Mouse (Mus musculus) MEL (cell line): ENCODE data around the gene Gm10521. TPM values are rescaled to one million over a fixed set of nuclear protein-coding genes. Genes with fewer than 3 reads are reported as not detected.

Experiments
- DNase-seq: peaks from one replicate; pipeline ENCODE4 v3.0.0; 2011; ENCODE audit warnings: low read depth, low spot score
- H3K27ac ChIP-seq: 2 replicates; pipeline ENCODE4 v1.5.1; 2012; ENCODE audit warnings: low read depth, mild to moderate bottlenecking, control low read depth, low read length, moderate library complexity; ENCODE audit not compliant: control insufficient read depth
- H3K27me3 ChIP-seq, 2 experiments: fragments of 150-350 bp in 1 of 2; sonication (generic) in 1 of 2; 2 replicates each; pipeline ENCODE4 v1.6.1; 2012; ENCODE audit warnings: low read length in 2 of 2, mild to moderate bottlenecking in 2 of 2, improper control_type of control experiment in 1 of 2, moderate library complexity in 1 of 2; ENCODE audit not compliant: insufficient read depth in 2 of 2, control insufficient read depth in 1 of 2
- H3K36me3 ChIP-seq, 2 experiments: 2 replicates each; pipeline ENCODE4 v1.6.1; 2012 to 2014; ENCODE audit warnings: low read length in 2 of 2, improper control_type of control experiment in 1 of 2, inconsistent platforms in 1 of 2, mild to moderate bottlenecking in 1 of 2; ENCODE audit not compliant: insufficient read depth in 2 of 2, control insufficient read depth in 1 of 2
- H3K4me1 ChIP-seq, 2 experiments: fragments of 150-350 bp in 1 of 2; sonication (generic) in 1 of 2; 2 replicates each; pipeline ENCODE4 v1.6.1; 2012; ENCODE audit warnings: low read length in 2 of 2, improper control_type of control experiment in 1 of 2, mild to moderate bottlenecking in 1 of 2; ENCODE audit not compliant: insufficient read depth in 2 of 2, control insufficient read depth in 1 of 2
- H3K4me3 ChIP-seq, 2 experiments: fragments of 150-350 bp in 1 of 2; sonication (generic) in 1 of 2; 2 replicates each; pipeline ENCODE4 v1.5.1; 2012; ENCODE audit warnings: low read depth in 2 of 2, low read length in 2 of 2, mild to moderate bottlenecking in 2 of 2, moderate library complexity in 2 of 2, control low read depth in 1 of 2, improper control_type of control experiment in 1 of 2; ENCODE audit not compliant: control insufficient read depth in 1 of 2, insufficient read depth in 1 of 2
- H3K79me2 ChIP-seq: 2 replicates; pipeline ENCODE4 v1.6.1; 2012; ENCODE audit warnings: mild to moderate bottlenecking, low read length, moderate library complexity; ENCODE audit not compliant: control insufficient read depth, poor library complexity, insufficient read depth
- H3K9ac ChIP-seq: 2 replicates; pipeline ENCODE4 v1.6.1; 2012; ENCODE audit warnings: low read depth, mild to moderate bottlenecking, control low read depth, low read length, moderate library complexity; ENCODE audit not compliant: control insufficient read depth, poor library complexity, severe bottlenecking
- H3K9me3 ChIP-seq: fragments of 150-350 bp; sonication (generic); replicated peaks from 2 replicates; pipeline ENCODE4 v1.6.1; 2012; ENCODE audit warnings: mild to moderate bottlenecking, low read length, improper control_type of control experiment, moderate library complexity; ENCODE audit not compliant: insufficient read depth
- BHLHE40 ChIP-seq: IDR thresholded peaks from 2 replicates; pipeline ENCODE4 v1.6.1; 2012; ENCODE audit warnings: low read depth, mild to moderate bottlenecking, inconsistent platforms, low read length, improper control_type of control experiment, borderline replicate concordance
- CHD1 ChIP-seq: IDR thresholded peaks from 2 replicates; pipeline ENCODE4 v1.6.1; 2012; ENCODE audit warnings: low read depth, mild to moderate bottlenecking, inconsistent platforms, low read length, improper control_type of control experiment
- E2F4 ChIP-seq: IDR thresholded peaks from 2 replicates; pipeline ENCODE4 v1.6.1; 2011; ENCODE audit warnings: low read depth, low read length, improper control_type of control experiment, borderline replicate concordance
- EP300 ChIP-seq, 2 experiments: IDR thresholded peaks; 2 replicates each; pipeline ENCODE4 v1.6.1; 2011; ENCODE audit warnings: improper control_type of control experiment in 2 of 2, low read length in 2 of 2, low read depth in 1 of 2, mild to moderate bottlenecking in 1 of 2
- GABPA ChIP-seq: IDR thresholded peaks from 2 replicates; pipeline ENCODE4 v1.6.1; 2012; ENCODE audit warnings: low read depth, mild to moderate bottlenecking, inconsistent platforms, low read length, improper control_type of control experiment, moderate library complexity
- GATA1 ChIP-seq: IDR thresholded peaks from 2 replicates; pipeline ENCODE4 v1.6.1; 2011; ENCODE audit warnings: low read depth, low read length, improper control_type of control experiment
- MEF2A ChIP-seq: IDR thresholded peaks from 2 replicates; pipeline ENCODE4 v1.6.1; 2014; ENCODE audit warnings: low read depth, mild to moderate bottlenecking, inconsistent platforms, low read length, improper control_type of control experiment; ENCODE audit not compliant: poor library complexity, insufficient replicate concordance, severe bottlenecking; ENCODE audit errors: extremely low read depth
- MXI1 ChIP-seq: IDR thresholded peaks from 2 replicates; pipeline ENCODE4 v1.6.1; 2011; ENCODE audit warnings: mild to moderate bottlenecking, low read depth, low read length, improper control_type of control experiment
- MYB ChIP-seq: IDR thresholded peaks from 2 replicates; pipeline ENCODE4 v1.6.1; 2011; ENCODE audit warnings: mild to moderate bottlenecking, low read depth, low read length, improper control_type of control experiment
- NELFE ChIP-seq: IDR thresholded peaks from 2 replicates; pipeline ENCODE4 v1.6.1; 2011; ENCODE audit warnings: low read depth, low read length, improper control_type of control experiment
- NRF1 ChIP-seq: IDR thresholded peaks from 2 replicates; pipeline ENCODE4 v1.6.1; 2014; ENCODE audit warnings: low read depth, mild to moderate bottlenecking, inconsistent platforms, low read length, improper control_type of control experiment, moderate library complexity; ENCODE audit not compliant: poor library complexity, insufficient read depth, severe bottlenecking
- POLR2AphosphoS5 ChIP-seq: IDR thresholded peaks from 2 replicates; pipeline ENCODE4 v1.6.1; 2012; ENCODE audit warnings: low read depth, borderline replicate concordance, mild to moderate bottlenecking, inconsistent platforms, low read length, moderate library complexity, mixed read lengths
- RCOR1 ChIP-seq: IDR thresholded peaks from 2 replicates; pipeline ENCODE4 v1.6.1; 2012; ENCODE audit warnings: low read depth, mild to moderate bottlenecking, inconsistent platforms, low read length, improper control_type of control experiment
- SMC3 ChIP-seq: IDR thresholded peaks from 2 replicates; pipeline ENCODE4 v1.6.1; 2011; ENCODE audit warnings: low read depth, low read length, improper control_type of control experiment
- TCF12 ChIP-seq: IDR thresholded peaks from 2 replicates; pipeline ENCODE4 v1.6.1; 2014; ENCODE audit warnings: low read depth, mild to moderate bottlenecking, inconsistent platforms, low read length, improper control_type of control experiment, moderate library complexity
- UBTF ChIP-seq: IDR thresholded peaks from 2 replicates; pipeline ENCODE4 v1.6.1; 2012; ENCODE audit warnings: low read depth, mild to moderate bottlenecking, inconsistent platforms, low read length, improper control_type of control experiment, moderate library complexity, borderline replicate concordance; ENCODE audit not compliant: insufficient read depth
- USF1 ChIP-seq: IDR thresholded peaks from 2 replicates; pipeline ENCODE4 v1.6.1; 2014; ENCODE audit warnings: low read depth, mild to moderate bottlenecking, inconsistent platforms, low read length, improper control_type of control experiment, moderate library complexity
- USF2 ChIP-seq, 2 experiments: IDR thresholded peaks; 2 replicates each; pipeline ENCODE4 v1.6.1; 2011 to 2012; ENCODE audit warnings: improper control_type of control experiment in 2 of 2, low read length in 2 of 2, borderline replicate concordance in 1 of 2, inconsistent platforms in 1 of 2, low read depth in 1 of 2, mild to moderate bottlenecking in 1 of 2; ENCODE audit not compliant: insufficient read depth in 1 of 2
- ZC3H11A ChIP-seq: IDR thresholded peaks from 2 replicates; pipeline ENCODE4 v1.6.1; 2012; ENCODE audit warnings: low read depth, mild to moderate bottlenecking, inconsistent platforms, low read length, improper control_type of control experiment
- ZKSCAN1 ChIP-seq: IDR thresholded peaks from 2 replicates; pipeline ENCODE4 v1.6.1; 2012; ENCODE audit warnings: low read depth, mild to moderate bottlenecking, inconsistent platforms, low read length, improper control_type of control experiment, moderate library complexity
- polyA plus RNA-seq, 2 experiments: library from polyadenylated mRNA; stranded (reverse) in 1 of 2; unstranded in 1 of 2; fragments of >175 nt in 1 of 2; fragments of >200 nt in 1 of 2; gene quantifications; 2 replicates each; pipeline versions ENCODE4 v1.2.1 to v1.2.4; 2012; ENCODE audit warnings: low replicate concordance in 2 of 2, low read depth in 1 of 2; ENCODE audit not compliant: insufficient read length in 2 of 2, insufficient read depth in 1 of 2, missing spikeins in 1 of 2
- total RNA-seq: library from RNA; depleted of rRNA; stranded (reverse); fragments of 300-350 nt; gene quantifications from 2 replicates; pipeline ENCODE4 v1.2.3, GENCODE M21; 2012

The Gm10521 gene
- total and polyA plus RNA-seq, 3 experiments, result 0.04 to 0.39 TPM; not detected in 1

DNA sequence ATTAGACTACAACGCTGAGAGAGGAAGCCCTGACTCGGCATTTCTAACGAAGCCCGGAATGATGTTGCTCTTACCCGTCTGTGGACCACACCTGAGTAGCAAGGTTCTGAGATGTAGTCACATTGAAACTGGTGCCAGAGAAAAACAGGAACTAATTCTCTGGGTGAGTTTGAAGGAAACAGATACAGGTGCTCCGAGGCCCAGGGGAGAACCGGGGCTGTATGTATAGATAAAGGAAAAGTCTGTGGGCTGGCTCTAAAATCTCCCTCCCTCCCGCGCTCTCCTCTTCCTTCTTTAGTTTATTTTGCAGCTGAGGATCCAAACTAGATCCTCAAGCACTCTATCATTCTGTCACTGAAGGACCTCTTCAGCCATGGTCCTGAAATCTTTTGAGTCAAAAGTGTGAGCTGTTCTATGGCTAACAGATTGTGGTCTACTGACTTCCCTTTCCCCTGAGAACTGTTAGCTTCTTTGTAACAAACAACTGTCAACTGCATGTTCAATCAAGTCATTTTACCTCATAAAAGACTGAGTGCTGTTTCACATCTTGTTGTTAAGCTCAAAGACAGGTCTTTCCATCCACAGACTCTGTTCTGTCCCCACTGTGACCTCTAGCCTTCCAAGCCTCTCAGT lies 25.6 kb downstream of the Gm10521 start (continued):
- no peak for TF ChIP-seq ZKSCAN1
- no peak for TF ChIP-seq USF2 (IDR thresholded peaks at IDR 0.05; ENCODE audit: borderline replicate concordance in 1 of 2, insufficient read depth in 1 of 2, low read depth in 1 of 2, low read length in 2 of 2)

DNA sequence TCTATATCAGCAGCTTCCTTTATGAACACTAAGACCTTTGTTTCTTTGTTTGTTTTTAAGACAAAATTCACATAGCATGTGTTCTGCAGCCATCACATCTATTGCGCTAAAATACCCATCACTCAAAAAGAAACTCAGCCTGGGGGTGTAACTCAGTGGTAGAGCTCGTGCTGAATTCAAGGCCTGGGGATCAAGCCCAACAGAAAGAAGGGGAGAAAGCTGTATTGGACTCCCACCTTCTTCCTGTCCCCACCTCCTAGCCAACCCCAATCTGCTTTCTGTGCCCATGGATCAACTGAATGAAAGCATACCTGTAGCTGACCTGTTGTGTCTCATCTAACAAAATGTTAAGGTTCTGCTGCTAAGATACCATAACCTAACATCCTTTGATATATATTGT lies 26.2 kb downstream of the Gm10521 start:
- H3K27ac ChIP-seq, result peak overlapping the region; percentile 62
- H3K9ac ChIP-seq, result no peak overlapping the region
- no peaks in the 10 kb centered on the region for H3K27me3 ChIP-seq
- peaks cover 0 to 18% of the 10 kb centered on the region in 2 experiments; a peak in 2 of 4 replicates for H3K36me3 ChIP-seq
- no peak for DNase-seq
- H3K79me2 ChIP-seq, result no peaks in the 10 kb centered on the region
- H3K4me1 ChIP-seq, result peaks cover 13 to 16% of the 10 kb centered on the region in 2 experiments
- H3K4me3 ChIP-seq, result no peak overlapping the region; a peak in 1 of 4 replicates
- H3K9me3 ChIP-seq, result no peaks in the 10 kb centered on the region
- TF ChIP-seq CHD1, result no peak

DNA sequence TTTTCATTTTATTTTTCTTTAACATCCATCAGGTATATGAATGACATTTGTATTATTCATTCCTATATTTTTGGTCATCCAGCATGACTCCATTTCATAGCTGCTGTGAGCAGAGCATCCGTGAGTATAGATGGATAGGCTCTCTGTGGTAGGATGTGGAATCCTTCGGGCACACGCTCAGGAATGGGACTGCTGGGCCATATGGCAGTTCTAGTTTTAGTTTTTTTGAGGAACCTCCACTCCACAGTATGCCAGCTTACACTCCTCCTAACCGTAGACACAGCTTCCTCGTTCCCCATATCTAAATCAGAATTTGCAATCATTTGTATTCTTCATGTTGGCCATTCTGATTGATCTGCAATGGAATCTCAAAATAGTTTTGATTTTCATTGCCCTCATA lies 27.4 kb downstream of the Gm10521 start:
- no peaks in the 10 kb centered on the region for H3K79me2 ChIP-seq
- H3K4me3 ChIP-seq, result no peak overlapping the region
- no peaks in the 10 kb centered on the region for H3K9me3 ChIP-seq
- no peak for TF ChIP-seq SMC3
- TF ChIP-seq NRF1, result no peak
- no peak for TF ChIP-seq ZKSCAN1
- no peak for TF ChIP-seq POLR2AphosphoS5
- DNase-seq, result no peak
- peaks cover 0 to 18% of the 10 kb centered on the region in 2 experiments; a peak in 2 of 4 replicates for H3K36me3 ChIP-seq
- H3K4me1 ChIP-seq, result peaks cover 10 to 13% of the 10 kb centered on the region in 2 experiments
- H3K27me3 ChIP-seq, result no peaks in the 10 kb centered on the region
- H3K9ac ChIP-seq, result no peak overlapping the region
- H3K27ac ChIP-seq, result no peak overlapping the region

DNA sequence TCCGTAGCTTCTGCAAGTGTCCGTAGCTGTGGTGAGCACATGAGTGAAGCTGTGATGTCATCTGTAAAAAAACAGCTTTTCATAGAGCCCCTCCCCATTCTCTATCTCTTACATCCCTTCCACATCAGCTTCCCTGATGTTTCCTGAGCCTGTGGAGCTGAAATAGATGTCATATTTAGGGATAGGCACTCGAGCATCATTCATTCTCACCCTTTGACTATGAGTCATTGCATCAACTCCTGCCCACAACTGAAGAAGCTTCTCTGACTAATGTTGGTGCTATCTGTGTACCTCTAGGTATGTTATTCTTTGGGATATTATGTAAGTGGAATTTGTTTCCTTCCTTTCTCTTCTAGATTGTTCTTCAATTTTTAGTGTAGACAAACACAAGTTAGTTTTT lies 29.4 kb downstream of the Gm10521 start:
- Histone ChIP-seq H3K27me3 (no peaks in the 10 kb centered on the region), H3K9me3 (no peaks in the 10 kb centered on the region), H3K79me2 (no peaks in the 10 kb centered on the region), H3K9ac (no peak overlapping the region), H3K4me3 (no peak overlapping the region), H3K4me1 (peaks cover 5 to 9% of the 10 kb centered on the region in 2 experiments), H3K27ac (no peak overlapping the region), H3K36me3 (peaks cover 0 to 15% of the 10 kb centered on the region in 2 experiments; a peak in 2 of 4 replicates)
- no peak for DNase-seq
- no peak for TF ChIP-seq MYB
- no peak for TF ChIP-seq CHD1
- no peak for TF ChIP-seq E2F4
- no peak for TF ChIP-seq NELFE
- no peak for TF ChIP-seq UBTF
- TF ChIP-seq TCF12, result no peak
- TF ChIP-seq SMC3, result no peak
- no peak for TF ChIP-seq POLR2AphosphoS5
- TF ChIP-seq MXI1, result no peak
- no peak for TF ChIP-seq NRF1
- no peak for TF ChIP-seq RCOR1
- no peak for TF ChIP-seq ZC3H11A
- no peak for TF ChIP-seq GABPA
- TF ChIP-seq EP300 (IDR thresholded peaks at IDR 0.05; ENCODE audit: low read depth in 1 of 2, low read length in 2 of 2), result no peak
- TF ChIP-seq MEF2A, result no peak
- no peak for TF ChIP-seq GATA1
- TF ChIP-seq BHLHE40, result no peak
- TF ChIP-seq USF2 (IDR thresholded peaks at IDR 0.05; ENCODE audit: borderline replicate concordance in 1 of 2, insufficient read depth in 1 of 2, low read depth in 1 of 2, low read length in 2 of 2), result no peak
- TF ChIP-seq USF1, result no peak
